Mouse (Mus musculus): ENCODE data around the gene Fcrl5.
A peak's percentile ranks its signal among the peaks of the same experiment; 100 is the strongest.

The Fcrl5 gene

DNA sequence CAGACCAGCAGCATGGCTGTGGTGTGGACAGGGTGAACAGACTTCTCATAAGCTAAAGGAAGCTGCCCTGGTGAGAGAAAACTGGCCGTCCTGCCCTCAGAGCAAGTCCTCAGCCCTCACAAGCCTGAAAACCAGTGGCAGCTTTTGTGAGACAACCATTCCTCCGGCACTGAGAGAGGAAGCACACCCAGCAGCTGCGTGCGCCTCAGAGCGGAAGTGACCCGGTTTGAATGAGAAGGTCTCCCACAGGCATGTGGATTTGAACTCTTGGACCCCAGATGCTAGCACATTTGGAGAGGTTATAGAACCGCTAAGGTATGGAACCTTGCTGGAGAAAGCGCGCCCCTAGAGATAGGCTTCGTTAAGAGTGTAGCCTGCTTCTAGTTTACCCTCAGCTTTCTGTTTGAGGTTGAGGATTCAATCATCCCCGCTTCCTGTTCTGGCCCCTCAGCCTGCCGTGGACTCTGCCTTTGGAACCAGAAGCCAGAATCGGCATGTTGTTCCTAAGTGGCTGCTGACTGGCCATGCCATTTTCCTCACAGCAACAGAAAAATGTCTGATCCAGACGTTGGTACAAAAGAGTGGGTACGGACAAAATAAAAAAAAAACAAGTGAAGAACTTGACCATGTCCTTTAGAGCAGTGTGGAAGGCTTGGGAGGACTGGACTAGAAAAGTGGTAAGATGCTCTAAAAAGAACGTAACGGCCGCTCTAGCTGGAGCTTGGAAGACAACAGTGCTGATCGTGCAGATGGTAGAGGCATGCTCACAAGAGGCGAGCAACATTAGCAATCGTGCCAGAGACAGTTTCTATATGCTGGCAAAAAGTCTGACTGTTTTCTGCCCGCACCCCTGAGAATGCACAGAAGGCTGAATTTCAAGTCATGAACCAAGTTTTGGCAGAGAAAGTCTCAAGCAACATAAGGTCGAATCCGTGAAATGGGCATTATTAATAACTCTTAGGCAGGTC, 64.8 kb downstream of the Fcrl5 start:
- peak; percentile 55 to 65 for DNase-seq

- DNase-seq, result no peak
Measured at GRCm38 (mm10) chr3:87501151-87501550, 65.6 kb downstream of the Fcrl5 start.

- no peak for DNase-seq
Measured at GRCm38 (mm10) chr3:87502771-87503170, 67.2 kb downstream of the Fcrl5 start.

DNA sequence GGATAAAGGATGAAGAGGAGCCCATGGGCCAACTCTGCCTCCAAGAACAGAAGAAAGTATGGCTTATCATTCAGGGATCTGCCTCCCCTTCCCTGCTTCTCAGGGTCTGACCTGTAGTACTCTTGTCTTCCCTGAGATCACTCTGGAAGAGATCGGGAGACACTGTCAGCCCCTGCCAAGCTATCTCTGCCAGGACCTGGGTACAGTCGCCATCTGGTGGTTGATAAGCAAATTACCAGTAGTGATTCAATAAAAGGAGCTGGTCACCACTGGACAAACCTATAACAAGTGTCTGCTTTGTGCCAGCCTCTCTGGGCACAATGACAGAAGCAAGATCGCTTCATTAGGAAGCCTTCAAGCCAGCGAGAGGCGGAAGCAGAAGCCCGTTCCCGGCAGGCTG, 68.8 kb downstream of the Fcrl5 start:
- DNase-seq, result no peak

- no peak for DNase-seq
Measured at GRCm38 (mm10) chr3:87504749-87505425, 69.3 kb downstream of the Fcrl5 start.

GRCm38 (mm10) chr3:87506456-87507416, 71.2 kb downstream of the Fcrl5 start:
- no peak for DNase-seq

DNA sequence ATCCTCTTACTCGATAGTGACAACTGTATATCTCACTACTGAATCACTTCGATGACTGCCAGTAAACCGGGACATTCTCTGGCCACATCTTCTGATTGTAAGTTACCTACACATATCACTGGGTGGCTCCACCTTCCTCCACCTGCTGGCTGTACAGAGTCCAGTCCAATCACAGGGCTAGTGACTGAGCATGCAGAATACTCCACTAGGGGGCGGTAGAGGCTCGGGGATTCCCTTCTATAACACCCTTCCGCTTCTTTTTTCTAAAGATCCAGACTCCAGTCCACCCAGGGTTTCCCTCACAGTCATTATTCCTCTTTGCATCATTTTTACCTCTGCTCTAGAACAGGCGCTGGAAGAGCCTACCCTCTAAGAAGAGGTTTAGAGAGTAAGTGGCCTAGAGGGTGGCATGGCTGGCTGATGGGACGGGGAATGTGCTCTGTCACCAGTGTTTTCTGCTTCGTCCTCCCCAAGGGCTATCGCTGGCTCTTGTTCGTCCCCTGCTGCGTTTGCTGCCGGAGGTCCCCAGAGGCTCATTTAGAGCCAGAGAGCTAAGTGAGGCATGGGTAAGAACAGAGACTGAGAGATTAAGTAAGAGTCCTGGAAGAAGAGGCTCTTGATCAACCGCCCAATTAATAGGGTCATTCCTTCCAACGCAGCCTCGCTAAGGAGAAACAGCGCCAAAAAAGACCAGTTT, 72.8 kb downstream of the Fcrl5 start:
- peak; percentile 77 to 83 for DNase-seq

GRCm38 (mm10) chr3:87509061-87509460, 73.5 kb downstream of the Fcrl5 start:
- no peak for DNase-seq

- DNase-seq, result no peak
Measured at GRCm38 (mm10) chr3:87510832-87511231, 75.3 kb downstream of the Fcrl5 start.

GRCm38 (mm10) chr3:87511971-87512765, 76.6 kb downstream of the Fcrl5 start:
- no peak for DNase-seq

DNA sequence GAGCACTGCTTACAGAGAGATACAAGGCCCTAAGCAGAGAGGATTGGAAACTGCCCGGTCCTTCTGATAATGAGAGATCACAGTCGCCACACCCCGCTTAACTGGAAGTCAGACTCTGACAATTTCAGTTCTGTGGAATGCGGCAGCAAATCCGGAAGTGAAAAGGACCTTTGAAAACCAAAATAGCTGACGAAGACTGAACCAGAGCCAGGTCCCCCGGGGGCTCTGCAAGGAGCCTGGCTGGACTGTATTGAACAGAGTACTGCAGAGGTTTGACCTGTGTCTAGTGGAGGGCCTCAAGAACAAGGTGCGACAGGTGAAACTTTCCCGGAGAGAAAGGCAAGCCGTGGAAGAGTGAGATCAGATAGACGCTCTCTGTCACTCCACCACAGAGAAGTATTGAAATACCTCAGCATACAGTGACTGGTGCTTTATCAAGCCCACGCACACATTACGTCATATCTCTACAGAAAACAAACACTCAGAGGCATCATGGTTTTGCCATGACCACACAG, 80.1 kb downstream of the Fcrl5 start:
- DNase-seq, result no peak

GRCm38 (mm10) chr3:87518425-87518824, 82.9 kb downstream of the Fcrl5 start:
- no peak for DNase-seq

DNA sequence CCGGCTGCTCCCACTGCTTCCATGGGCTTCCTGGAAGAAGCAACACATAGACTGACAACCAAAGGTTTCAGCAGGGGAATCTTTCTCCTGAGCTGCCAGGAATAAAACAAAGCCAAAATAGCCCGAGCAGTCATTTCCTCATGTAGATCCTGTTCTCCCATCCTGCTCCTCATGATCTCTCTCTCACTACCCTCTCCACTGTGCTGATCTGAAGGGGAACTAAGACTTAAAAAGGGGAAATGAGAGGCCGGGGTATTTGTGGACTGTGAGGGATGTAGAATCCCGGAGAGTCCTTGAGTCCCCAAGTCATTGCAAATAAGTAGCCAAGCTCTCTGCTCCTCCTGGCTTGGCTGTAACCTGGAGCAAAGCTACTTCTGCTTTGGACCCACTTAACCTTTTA, 85.6 kb downstream of the Fcrl5 start:
- no peak for DNase-seq

DNA sequence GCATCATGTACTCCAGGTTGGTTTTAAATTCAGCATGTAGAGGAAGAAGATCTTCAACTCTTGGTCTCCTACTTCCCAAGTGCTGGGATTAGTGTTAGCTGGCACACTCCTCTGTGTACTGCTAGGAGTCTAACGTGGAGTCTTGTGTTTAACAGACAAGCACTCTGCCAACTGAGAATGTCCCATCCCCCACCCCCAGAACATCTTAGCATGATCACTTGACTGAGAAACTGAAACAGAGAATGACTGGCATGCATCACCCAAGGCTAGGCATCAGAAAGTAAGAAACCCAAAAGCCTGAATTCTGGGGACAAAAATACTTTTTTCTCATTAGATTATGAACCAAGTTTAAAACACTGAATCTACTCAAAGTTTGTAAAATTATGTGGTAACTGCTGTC, 86.3 kb downstream of the Fcrl5 start:
- DNase-seq, result no peak

- DNase-seq, result no peak
Measured at GRCm38 (mm10) chr3:87523701-87524100, 88.1 kb downstream of the Fcrl5 start.

- DNase-seq, result peak; percentile 91 to 95
Measured at GRCm38 (mm10) chr3:87525043-87525836, 89.7 kb downstream of the Fcrl5 start, which contains the start of gene Etv3. TSS of gene Etv3 (plus strand) at chr3:87525407.

DNA sequence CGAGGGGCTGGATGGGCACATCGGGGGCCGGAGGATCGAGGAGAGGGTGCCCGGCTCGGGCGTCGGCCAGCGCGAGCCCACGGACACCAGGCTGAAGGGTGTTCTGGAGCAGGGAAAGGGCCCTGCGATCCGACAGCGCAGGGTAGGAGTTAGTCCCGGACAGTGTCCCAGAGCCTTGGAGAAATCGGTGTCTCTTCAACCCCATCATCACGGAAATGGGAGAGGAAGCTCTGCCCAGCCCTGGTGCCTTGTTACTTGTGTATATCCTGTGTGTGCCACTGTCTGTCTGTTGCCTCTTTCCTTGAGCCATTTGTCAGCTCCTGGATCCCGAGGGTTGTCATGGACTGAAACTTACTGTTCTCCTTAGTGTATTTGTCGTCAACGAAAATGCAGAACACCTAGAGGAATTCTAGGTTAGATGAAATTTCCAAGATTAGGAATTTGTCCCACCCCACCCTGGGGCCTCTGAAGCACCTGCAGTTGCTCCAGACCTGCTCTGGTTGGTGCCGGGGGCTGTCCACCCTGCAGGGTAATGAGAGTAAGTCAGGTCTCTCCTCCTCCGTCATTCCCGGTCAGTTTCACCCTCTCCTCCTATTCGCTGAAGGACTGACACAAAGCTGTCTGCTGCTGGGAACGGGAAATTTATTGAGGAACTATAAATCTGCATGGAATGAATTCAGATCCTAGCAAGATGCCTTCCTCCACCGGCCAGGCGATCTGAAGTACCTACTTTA, 90.4 kb downstream of the Fcrl5 start:
- no peak for DNase-seq

GRCm38 (mm10) chr3:87527139-87527538, 91.6 kb downstream of the Fcrl5 start:
- DNase-seq, result no peak

- DNase-seq, result peak; percentile 23 to 24
Measured at GRCm38 (mm10) chr3:87528021-87528420, 92.4 kb downstream of the Fcrl5 start.

Measured in thymus, postnatal 36 days (tissue).